Mouse (Mus musculus) left cerebral cortex, adult 11 months (tissue): Measurements from ENCODE around the gene Znrf2.
"Not testable (repeated sequence)": the region's sequence is repeated elsewhere in the genome, so short reads cannot be mapped to it uniquely, and the experiment has no call there.

Experiments
- DNase-seq: peaks from one replicate; pipeline ENCODE4 v3.0.0; 2022; ENCODE audit warnings: low spot score

The Znrf2 gene

DNA sequence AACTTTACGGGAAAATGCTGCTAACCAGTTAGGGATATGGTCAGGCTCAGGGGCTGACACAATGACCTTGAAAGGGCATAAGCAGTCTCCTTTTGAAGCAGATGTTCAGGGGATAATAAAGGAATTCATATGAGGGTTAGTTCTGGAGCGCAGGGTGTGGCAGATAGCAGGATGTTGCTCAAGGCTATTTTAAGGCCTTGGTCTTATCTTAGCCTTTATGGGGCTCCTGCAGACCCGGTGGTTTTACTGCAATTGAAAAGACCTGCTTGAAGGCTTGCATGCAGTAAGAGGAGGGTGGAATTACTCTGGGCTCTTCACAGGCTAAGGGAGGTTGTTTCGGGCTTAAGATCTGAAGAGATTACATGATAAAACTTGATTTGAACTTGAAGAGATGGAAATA lies 35.1 kb downstream of the Znrf2 start:
- DNase-seq, result no peak

DNA sequence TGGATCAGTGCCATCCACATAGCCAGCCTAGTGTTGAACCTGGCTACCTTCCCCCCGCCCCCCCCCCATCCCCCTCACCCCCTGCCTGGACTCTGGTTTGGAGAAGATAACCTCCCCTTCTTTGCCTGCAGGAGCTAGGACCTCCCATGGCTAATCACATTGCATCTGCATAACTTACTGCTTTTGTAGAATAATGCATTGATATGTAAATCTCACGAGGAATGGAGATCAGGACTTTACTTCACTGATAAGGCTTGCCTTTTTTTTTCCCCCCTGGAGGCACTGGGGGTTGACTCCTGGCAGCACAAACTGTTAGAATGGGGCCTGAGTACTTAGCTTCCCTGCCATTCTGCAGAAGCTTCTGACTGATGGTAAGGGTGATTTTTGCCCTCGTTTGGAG lies 36.0 kb downstream of the Znrf2 start:
- DNase-seq, result no peak

DNA sequence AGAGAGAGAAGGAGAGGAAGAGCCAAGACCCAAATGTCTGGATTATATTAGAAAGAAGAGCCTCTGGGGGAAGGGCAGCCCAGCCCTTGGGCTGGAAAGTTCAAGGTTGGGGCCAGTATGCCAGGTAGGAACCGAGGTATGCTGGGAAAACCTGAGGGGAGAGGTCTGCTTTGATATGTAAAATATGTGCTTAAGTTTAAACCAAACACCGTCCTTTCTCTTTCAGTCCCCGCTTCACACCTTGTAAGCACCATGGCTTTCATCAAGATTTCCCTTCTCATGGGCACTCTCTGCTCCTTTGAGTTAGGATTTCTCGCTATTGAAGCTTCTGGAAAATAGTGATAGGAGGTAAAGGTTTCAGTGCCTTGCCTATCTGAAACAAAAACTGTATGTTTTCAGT lies 38.1 kb downstream of the Znrf2 start:
- no peak for DNase-seq

DNA sequence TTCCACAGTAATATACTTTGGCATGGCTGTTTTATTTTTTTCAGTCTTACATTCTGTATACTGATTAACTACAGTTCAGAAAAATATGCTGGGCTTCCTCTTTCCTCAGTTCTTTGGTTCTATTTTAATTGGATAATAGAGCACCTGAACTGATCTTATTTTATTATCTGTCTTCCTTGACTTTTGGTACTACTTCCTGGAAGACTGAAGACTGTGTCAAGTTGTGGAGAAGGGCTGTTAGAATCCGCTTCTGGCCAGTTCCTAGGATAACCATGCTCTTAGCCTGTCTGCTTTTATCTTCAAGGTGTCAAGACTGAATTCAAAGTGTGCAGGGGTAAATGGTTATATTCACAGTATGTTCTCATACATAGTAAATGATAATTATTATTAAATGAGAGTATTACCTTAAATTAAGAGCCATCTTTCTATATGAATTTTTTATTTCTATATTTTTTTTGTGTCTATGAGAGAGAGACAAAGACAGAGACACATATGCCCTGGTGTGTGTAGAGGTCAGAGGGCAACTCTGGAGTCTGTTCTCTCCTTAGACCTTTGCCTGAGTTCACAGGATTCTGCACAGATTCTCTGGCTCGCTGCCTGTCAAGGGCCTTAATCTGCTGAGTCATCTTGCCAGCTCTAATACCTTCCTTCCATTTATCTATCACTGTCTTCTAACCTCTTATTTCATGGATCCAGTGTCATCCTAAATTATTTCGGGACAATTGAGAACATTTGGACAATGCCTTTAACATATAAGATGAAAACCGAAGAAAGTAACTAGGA lies 39.3 kb downstream of the Znrf2 start:
- no peak for DNase-seq

DNA sequence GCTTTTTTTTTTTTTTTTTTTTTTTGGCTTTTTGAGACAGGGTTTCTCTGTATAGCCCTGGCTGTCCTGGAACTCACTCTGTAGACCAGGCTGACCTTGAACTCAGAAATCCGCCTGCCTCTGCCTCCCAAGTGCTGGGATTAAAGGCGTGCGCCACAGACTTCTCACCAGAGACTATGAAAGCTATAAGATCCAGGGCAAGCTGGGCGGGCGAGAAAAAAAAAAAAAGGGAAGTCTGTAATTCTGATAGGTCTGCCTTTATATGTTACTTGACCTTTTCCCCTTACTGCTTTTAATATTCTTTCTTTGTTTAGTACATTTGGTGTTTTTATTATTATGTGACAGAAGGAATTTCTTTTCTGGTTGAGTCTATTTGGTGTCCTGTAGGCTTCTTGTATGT lies 42.4 kb downstream of the Znrf2 start:
- not testable (repeated sequence) for DNase-seq

DNA sequence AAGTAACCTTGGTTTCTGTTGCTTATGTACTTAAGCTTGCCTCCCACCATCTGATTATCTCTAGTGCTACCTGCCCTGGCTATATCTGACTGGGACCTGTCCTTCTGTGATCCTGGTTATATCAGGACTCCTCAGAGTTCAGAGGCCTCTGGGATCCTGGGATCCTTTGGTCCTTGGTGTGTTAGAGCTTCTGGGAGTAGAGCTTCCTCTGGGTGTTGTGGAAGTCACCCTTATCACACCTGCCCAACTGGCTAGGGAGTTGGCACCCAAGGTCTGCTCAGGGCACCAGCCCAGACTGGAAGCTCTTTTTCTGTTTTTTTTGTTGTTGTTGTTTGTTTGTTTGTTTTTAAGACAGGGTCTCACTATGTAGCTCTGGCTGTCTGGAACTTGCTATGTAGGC lies 43.5 kb downstream of the Znrf2 start:
- DNase-seq, result no peak

DNA sequence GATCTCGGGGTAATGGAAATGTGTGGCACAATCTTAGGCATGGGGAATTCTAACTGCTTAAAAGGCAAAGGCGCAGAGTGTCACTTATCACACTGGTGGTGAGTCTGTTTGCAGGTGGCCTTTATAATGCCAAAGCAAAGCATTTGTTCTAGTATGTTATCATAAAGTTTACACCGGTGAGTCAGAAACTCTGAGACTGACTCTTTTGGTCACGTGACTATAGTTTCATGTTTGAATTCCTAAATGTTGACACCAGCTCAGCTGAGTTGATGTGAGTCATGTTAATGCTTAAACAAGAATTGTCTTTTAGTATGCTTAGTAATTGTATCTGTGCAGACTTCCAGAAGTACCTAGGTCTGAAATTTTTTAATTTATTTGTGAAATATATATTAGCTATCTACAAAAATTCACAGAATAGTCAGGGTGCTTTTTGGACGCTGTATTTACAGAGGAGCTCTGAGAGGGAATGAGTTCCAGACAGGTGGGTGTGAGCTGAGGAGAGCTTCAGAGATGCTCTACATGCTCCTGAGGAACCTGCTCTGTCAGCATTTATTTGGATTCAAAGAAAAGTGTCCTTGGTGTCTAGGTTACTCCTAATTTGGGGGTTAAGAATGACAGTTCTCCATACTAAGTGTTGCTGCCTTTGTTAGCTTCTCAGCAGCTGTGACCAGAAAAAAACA lies 50.2 kb downstream of the Znrf2 start:
- DNase-seq, result no peak

DNA sequence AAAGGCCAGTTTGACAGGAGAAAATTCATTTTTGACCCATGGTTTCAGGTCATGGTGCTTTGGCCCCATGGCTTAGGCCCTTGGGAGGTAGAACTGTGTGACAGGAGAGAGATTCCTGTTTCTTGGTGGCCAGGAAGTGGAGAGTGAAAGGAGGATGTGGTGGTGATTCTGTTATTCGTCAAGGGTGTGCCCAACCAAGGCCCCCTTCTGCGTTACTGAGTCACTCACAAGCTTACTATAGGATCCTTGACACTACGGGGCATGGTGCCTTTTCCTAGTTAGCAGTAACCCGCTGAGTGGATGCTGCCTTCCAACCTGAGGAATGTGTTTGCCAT lies 50.7 kb downstream of the Znrf2 start:
- no peak for DNase-seq

DNA sequence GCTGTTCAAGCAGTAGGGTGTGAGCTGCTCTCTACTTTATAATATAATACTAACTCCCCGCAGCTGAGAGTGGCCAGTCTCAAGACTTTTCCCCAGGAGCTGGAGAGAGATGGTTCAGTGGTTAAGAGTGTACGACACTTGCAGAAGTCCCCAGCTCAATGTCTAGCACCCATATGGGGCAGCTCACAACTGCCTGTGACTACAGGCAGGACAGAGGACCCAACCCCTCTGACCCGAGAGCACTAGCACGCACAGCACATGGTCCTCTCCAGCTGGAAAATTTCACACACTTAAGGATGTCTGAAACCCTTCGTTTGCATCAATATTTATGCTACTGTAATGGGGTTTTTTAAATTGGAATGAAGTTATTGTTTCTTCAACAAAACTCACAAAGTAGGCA lies 56.3 kb downstream of the Znrf2 start:
- DNase-seq, result no peak

DNA sequence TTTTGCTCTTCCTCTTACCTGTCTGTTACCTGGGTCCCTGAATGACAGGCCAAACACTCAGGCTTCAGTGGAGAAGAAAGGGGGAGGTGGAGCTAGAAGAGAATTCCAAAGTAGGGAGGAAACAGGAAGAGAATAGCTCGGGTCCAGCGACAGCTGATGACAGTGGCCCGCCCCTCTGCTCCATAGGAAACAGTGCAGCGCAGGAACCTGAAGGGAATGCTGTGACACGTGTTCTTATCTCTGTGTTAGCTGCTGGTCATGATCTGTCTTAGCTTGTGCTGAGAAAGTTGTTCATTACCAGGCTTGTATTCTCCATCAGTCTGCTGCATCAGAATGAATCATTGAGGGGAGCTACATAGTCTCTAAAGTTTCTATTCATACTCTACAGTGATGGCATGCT lies 60.1 kb downstream of the Znrf2 start:
- DNase-seq, result no peak

DNA sequence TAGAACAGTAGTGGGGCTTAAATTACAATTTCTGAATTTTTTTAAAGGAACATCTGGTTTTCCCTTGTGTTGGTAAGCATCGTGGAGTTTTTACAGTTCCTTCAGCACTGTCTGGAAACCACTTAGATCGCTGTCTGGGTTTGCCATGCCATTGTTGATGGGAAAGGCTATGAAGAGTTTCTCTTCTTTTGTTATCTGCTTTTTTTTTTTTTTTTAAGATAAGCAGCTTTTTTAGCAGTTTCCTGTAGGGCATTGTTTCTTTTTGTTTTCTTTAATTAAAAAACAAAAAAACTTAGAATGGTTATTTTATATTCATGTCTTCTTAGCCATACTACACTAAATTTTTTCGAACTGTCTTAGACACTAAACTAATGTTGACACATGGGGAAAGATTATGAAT lies 60.9 kb downstream of the Znrf2 start:
- DNase-seq, result no peak

DNA sequence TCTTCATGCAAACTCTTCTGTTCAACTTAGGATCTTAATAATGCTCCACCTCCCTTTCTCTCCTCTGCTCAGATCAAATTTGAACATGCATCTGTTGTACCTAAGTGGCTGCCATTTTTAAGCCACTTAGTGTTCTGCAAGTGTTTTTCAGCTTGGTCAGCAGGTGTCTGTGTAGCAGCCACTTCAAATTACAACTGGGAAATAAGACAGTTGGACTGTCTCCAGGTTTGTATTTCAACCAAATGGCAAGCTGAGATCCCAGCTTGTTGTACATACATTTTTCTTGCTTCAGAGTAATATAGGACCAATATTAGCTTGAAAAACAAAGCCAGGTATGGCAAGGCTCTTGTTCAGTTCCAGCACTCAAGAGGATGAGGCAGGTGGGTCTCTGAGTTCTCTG lies 61.8 kb downstream of the Znrf2 start:
- no peak for DNase-seq

DNA sequence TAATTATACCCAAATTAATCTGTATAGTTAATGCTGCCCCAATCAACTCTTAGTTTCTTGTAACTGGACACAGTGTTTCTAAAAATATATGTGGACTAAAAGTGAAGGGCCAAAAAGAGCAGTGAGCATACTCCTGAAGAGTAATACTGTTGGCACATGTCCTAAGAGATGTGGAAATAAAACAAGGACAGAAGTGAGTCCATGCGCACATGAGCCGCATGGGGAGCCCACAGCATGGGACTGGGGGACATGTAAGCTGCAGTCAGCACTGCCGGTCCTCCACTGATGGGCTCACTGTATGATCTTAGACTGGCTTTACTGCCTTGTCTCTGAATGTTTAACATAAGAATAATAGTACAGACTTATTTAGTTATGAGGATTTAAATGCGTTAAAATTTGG lies 63.4 kb downstream of the Znrf2 start:
- DNase-seq, result no peak

DNA sequence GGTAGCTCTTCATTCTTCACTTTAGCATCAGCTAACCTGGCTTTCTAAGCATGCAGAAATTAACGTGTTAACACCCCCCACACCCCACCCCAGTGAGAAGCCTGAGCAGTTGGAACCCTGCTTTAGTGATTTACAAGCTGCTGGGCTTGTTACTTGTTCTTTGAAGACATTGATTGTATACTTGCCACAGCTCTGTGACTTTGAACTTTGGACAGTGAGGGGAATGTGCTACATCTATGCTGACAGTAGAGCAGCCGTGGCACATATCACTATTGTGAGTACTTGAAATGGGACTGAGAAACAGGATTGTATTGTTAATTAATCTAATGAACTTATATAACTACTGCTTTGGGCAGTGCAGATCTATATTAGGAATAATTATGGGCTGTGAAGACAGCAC lies 66.7 kb downstream of the Znrf2 start:
- DNase-seq, result no peak

DNA sequence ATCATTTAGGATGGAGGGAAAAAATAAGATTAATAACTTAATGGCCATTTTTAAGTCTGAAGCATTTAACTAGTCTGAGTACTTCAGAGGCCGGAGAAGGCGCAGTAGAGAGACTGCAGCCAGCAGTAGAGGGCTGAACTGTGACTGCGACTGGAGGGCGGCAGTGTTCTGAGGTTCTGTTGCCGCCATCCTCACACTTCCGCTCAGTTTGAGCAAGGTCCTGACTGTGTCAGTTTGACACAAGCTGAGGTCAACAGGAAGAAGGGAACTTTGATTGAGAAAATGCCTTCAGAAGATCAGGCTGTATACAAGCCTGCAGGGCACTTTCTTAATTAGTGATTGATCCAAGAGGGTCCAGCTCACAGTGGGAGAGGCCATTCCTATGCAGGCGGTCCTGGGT lies 69.5 kb downstream of the Znrf2 start:
- DNase-seq, result no peak

DNA sequence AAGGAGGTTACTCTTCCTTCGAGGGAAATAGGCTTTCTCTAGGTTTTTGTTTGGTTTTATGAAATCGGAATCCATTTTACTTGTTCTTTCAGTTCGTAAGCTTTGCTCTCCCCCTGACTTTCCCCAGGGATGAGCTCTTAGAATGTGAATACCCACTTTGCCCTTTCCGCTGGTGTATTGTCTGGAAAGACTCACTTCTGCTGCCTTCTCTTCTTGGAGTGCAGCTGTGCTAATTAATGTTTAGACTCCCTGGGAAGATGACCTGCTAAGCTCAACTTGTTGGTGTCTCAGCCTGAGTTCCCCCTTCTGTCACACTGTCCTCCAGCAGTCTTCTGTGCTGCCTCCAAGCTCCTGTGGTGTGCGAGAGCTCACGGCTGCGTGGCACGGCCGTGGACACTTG lies 73.5 kb downstream of the Znrf2 start:
- no peak for DNase-seq

DNA sequence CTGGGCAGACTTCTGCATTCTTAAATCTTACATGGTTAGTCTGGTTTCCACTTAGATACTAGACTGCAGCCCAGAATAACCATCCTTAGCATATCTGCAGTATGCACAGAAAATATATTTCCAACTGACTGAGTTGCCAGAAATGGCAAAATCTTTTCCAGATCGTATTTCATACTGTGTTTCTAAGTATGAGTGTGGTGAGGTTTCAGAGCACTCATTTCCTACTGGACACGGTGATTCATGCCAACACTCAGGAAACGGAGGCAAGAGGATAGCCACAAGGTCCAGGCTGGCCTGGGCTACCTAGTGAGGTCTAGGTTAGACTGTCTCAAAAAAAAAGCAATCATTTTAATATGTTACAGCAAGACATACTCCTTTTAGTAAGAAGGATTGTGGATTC lies 74.7 kb downstream of the Znrf2 start:
- DNase-seq, result no peak

DNA sequence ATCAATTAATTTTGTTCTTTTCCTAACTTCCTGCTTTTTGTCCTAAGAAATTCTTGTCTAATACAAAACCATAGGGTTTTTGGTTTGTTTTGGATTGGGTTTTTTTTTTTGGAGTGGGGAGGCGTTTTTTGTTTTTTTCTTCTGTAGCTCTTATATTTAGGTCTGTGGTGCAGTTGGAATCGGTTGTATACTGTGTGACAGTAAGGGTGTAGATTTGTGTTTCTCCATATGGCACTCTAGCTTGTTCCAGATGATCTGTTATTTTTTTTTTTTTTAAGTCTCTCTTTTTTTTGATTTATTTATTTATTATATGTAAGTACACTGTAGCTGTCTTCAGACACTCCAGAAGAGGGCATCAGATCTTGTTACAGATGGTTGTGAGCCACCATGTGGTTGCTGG lies 83.5 kb downstream of the Znrf2 start:
- DNase-seq, result no peak

DNA sequence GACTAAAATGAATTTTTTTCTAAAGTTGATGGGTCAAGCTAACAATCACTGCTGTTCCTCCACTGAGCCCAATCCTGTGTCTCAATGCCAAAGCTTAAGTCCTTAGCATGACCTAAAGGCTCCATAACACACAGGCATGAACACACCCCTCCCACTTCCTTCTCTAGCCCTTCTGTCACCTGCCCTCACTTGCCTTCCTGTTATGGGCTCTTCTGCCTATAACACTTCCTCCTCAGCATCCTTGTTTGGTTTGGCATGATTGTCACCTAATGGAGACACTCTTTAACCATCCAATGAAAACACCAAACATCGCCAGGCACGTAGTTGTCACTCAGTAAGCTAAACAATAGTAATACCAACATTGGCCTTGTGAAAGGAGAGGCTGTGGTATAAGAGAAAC lies 85.8 kb downstream of the Znrf2 start:
- no peak for DNase-seq

DNA sequence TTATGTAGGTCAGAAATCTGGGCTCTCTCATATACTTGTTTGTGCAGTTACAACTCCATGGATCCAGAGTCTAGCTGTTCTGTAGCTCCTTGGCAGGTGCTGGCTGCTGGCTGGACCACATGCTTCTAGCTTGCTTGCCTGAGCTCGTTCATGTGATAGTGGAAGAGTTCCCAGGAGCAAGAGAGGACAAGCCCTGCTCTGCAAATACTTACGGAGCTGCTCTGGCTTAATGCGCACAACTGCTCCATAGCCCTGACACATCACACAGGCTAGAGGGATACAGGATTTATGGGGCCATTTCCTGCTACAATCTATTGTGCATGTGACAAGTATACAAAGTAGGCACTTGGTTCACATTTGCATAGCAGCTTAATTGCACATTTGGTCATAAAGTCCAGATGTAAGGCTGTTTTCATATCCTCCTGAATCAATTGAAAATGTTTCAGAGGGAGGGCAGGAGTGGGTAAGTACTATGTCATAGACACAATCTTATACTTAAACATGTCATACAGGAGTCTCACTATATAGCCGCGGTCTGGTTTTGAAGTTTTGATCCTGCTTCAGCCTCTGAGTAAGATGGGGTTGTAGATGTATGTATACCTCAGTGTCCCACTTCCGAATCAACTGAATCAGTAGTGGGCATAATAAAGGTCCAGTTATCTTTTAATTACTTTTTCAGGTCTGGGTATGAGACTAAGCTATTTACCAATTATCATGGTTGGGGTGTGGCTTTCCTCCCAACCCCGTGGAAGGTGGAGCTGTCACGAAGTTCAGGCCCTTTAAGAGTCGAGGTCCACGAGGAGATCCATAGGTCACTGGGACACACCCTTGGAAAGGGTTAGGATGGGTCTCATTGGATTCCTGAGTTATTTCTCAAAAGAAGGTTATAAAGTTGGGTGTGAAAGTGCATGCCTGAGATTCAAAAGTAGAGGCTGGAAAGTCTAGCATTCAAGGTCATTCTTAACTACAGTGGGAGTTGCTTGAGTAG lies 89.6 kb downstream of the Znrf2 start:
- peak; percentile 7 for DNase-seq

DNA sequence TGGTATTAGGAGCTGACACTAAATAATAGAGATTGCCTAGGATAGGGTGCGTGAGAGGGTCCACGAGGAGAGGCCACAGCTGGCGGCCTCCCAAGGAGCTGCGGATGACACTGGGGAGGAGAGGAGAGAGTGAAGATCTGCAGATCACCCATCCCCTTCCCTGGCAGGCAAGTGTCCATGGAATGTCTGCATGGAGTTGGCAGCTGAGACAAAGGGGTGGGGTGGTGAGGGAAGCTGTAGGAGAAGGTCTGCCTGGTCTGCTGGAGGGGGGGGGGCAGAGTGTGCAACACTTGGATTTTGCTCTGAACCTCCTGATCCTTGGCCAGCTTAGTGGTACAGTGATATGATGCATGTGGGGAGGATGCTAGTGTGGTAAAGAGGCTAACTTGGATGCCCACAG lies 98.3 kb downstream of the Znrf2 start:
- no peak for DNase-seq

DNA sequence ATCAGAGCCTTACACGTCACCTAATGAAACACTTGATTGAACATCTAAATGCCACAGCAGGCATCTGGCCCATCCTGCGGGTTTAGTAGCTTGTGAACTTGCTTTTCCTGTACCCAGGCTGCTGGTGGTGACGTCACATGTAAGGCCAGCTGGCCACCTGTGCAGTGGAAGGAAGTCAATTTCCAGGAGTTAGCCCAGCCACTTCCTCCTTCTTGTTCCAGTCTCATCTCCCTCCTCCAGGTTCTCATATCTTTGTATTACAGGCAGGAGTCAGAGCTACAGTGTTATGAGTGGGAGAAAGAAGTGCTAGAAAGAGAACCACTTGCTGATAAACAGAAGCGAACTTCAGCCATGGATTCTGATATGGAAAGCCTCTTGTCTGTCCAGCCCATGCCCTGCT lies 99.4 kb downstream of the Znrf2 start:
- no peak for DNase-seq

DNA sequence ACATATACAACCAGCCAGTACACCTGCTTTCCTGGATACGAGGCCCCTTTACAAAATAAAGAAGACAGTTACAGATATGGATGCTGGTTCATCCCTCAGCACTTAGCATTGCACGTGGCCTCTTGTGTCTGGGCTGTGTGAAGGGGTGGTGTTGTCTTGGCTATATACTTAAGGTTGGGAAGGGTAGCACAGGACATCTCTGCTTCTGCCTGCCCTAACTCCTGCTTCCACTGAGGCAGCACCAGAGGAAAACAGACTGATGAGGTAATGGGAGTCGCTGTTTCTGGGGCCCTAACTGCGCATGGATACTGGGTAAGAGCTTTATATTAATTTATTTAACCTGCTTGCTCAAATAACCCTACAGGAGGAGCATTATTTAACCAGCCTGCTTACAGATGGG lies 100.2 kb downstream of the Znrf2 start:
- DNase-seq, result no peak
